ENCODE assay signal across 12 mouse cellular contexts in genomic region chr14:20113189-20113961, GRCm38 (mm10). TPM values are rescaled to one million over a fixed set of nuclear protein-coding genes. Genes with fewer than 3 reads are reported as not detected.
DNase-seq lines count a peak whose midpoint lies in the region; ATAC-seq lines count a peak whose summit lies in the region.
"Had no signal": no experiment of that assay in that cellular context is flagged by ENCODE, and none has a peak within 500 bp of the region (broad histone marks: within the 10 kb centered on the region; RNA-seq: fewer than 3 reads in every experiment).

No protein-coding gene starts in this region.

- H3K4me2 ChIP-seq in hindbrain, embryonic 16.5 days (ENCODE audit: low read length), result no peak overlapping the region
- no peak overlapping the region for H3K4me2 ChIP-seq in hindbrain, embryonic 11.5 days (replicated peaks; ENCODE audit: low read depth, low read length)
- H3K4me2 ChIP-seq in intestine, embryonic 16.5 days (ENCODE audit: low read depth, low read length), result no peak overlapping the region
- H3K4me2 ChIP-seq: embryonic facial prominence, embryonic 15.5 days; heart, embryonic 12.5 days; hindbrain, embryonic 12.5 days had no signal

- no peak overlapping the region for H3K27ac ChIP-seq in hindbrain, embryonic 16.5 days (ENCODE audit: low read depth, low read length)
- no peak overlapping the region for H3K27ac ChIP-seq in hindbrain, embryonic 11.5 days (ENCODE audit: low read depth, low read length)
- H3K27ac ChIP-seq in intestine, embryonic 16.5 days (ENCODE audit: low read length), result no peak overlapping the region
- H3K27ac ChIP-seq: embryonic facial prominence, embryonic 15.5 days; hindbrain, embryonic 12.5 days; layer of hippocampus, adult 2 months had no signal

- no peaks in the 10 kb centered on the region for H3K4me1 ChIP-seq in hindbrain, embryonic 16.5 days (ENCODE audit: control insufficient read depth, insufficient read depth, low read depth, low read length)
- no peaks in the 10 kb centered on the region for H3K4me1 ChIP-seq in hindbrain, embryonic 11.5 days (replicated peaks; ENCODE audit: control insufficient read depth, insufficient read depth, low read length)
- 0 out of 2 replicates have a peak, but pooled peaks cover 4% of the 10 kb centered on the region for H3K4me1 ChIP-seq in intestine, embryonic 16.5 days (ENCODE audit: control insufficient read depth, insufficient read depth, low read length)
- H3K4me1 ChIP-seq: hindbrain, embryonic 12.5 days had no signal

- DNase-seq in hindbrain, embryonic 11.5 days (ENCODE audit: low spot score), result no peak
- peak; percentile 35 for DNase-seq in lung, postnatal 10 days
- no peak for DNase-seq in lung, adult 18-20 months
- DNase-seq in yolk sac, embryonic 10.5 days (ENCODE audit: low spot score), result peak; percentile 75
- DNase-seq in spleen, postnatal 36 days (ENCODE audit: low spot score in 2 of 2), result no peak

- WGBS in hindbrain, embryonic 16.5 days, result 67% methylated on average over 7 of the region's 7 CpGs
- 58% methylated on average over 7 of the region's 7 CpGs for WGBS in hindbrain, embryonic 11.5 days
- 43% methylated on average over 7 of the region's 7 CpGs for WGBS in intestine, embryonic 16.5 days

- H3K36me3 ChIP-seq in hindbrain, embryonic 16.5 days (ENCODE audit: control insufficient read depth, insufficient read depth, low read length), result no peaks in the 10 kb centered on the region
- H3K36me3 ChIP-seq in hindbrain, embryonic 11.5 days (ENCODE audit: control insufficient read depth, insufficient read depth, low read length), result no peaks in the 10 kb centered on the region
- no peaks in the 10 kb centered on the region for H3K36me3 ChIP-seq in intestine, embryonic 16.5 days (ENCODE audit: control insufficient read depth, insufficient read depth, low read length)
- H3K36me3 ChIP-seq: embryonic facial prominence, embryonic 15.5 days; heart, embryonic 12.5 days; hindbrain, embryonic 12.5 days had no signal

- ATAC-seq in hindbrain, embryonic 16.5 days, result peak; percentile 2; the same call in 1 of the 2 replicates
- ATAC-seq in hindbrain, embryonic 11.5 days (ENCODE audit: low FRiP score), result no peak
- ATAC-seq in intestine, embryonic 16.5 days, result peak; percentile 6; the same call in 1 of the 2 replicates

- no peak overlapping the region for H3K9ac ChIP-seq in hindbrain, embryonic 16.5 days (ENCODE audit: low read depth, low read length)
- no peak overlapping the region for H3K9ac ChIP-seq in hindbrain, embryonic 11.5 days (ENCODE audit: low read depth, low read length)
- no peak overlapping the region for H3K9ac ChIP-seq in intestine, embryonic 16.5 days (ENCODE audit: low read depth, low read length)
- H3K9ac ChIP-seq: embryonic facial prominence, embryonic 15.5 days; heart, embryonic 12.5 days; hindbrain, embryonic 12.5 days had no signal

- no peak overlapping the region for H3K4me3 ChIP-seq in hindbrain, embryonic 16.5 days (ENCODE audit: low read length)
- no peak overlapping the region for H3K4me3 ChIP-seq in hindbrain, embryonic 11.5 days (ENCODE audit: low read depth, low read length)
- H3K4me3 ChIP-seq in intestine, embryonic 16.5 days (ENCODE audit: low read length), result no peak overlapping the region
- H3K4me3 ChIP-seq: embryonic facial prominence, embryonic 15.5 days; heart, embryonic 12.5 days; hindbrain, embryonic 12.5 days; layer of hippocampus, adult 2 months had no signal

- H3K27me3 ChIP-seq in hindbrain, embryonic 16.5 days (replicated peaks; ENCODE audit: control insufficient read depth, insufficient read depth, low read length), result no peaks in the 10 kb centered on the region
- no peaks in the 10 kb centered on the region for H3K27me3 ChIP-seq in hindbrain, embryonic 11.5 days (ENCODE audit: control insufficient read depth, insufficient read depth, low read length)
- no peaks in the 10 kb centered on the region for H3K27me3 ChIP-seq in intestine, embryonic 16.5 days (replicated peaks; ENCODE audit: control insufficient read depth, insufficient read depth, low read length)
- H3K27me3 ChIP-seq: embryonic facial prominence, embryonic 15.5 days; heart, embryonic 12.5 days; hindbrain, embryonic 12.5 days; Patski had no signal

- peaks cover 5% of the 10 kb centered on the region; the same call in 1 of the 2 replicates for H3K9me3 ChIP-seq in hindbrain, embryonic 16.5 days (ENCODE audit: control insufficient read depth, low read length)
- H3K9me3 ChIP-seq in hindbrain, embryonic 11.5 days (ENCODE audit: control insufficient read depth, low read length), result no peaks in the 10 kb centered on the region
- no peaks in the 10 kb centered on the region for H3K9me3 ChIP-seq in intestine, embryonic 16.5 days (ENCODE audit: control insufficient read depth, low read length)
- H3K9me3 ChIP-seq: embryonic facial prominence, embryonic 15.5 days; heart, embryonic 12.5 days; hindbrain, embryonic 12.5 days had no signal

RNA-seq across cellular contexts. Expression of gene Saysd1, which starts 25.0 kb away (rescaled TPM):
- polyA plus RNA-seq in hindbrain, embryonic 16.5 days (2015; fragmentation: Nextera tagmentation; extraction: Ambion mirVana), result 12.1 and 12.6 TPM in 2 replicates
- 12.9 and 14.9 TPM in 2 replicates for polyA plus RNA-seq in hindbrain, embryonic 11.5 days (2014; fragmentation: Nextera tagmentation; extraction: Ambion mirVana)
- polyA plus RNA-seq in intestine, embryonic 16.5 days (2015; fragmentation: Nextera tagmentation; extraction: Ambion mirVana), result 20.2 and 21.5 TPM in 2 replicates

Comparison
In these comparisons a context has a peak if more than half of its experiments do, and no peak if none do; other contexts are left out.
1. DNase-seq: peak in lung, postnatal 10 days (single experiment) and yolk sac, embryonic 10.5 days (single experiment); none in hindbrain, embryonic 11.5 days (single experiment), lung, adult 18-20 months (0 of 2) and spleen, postnatal 36 days (0 of 2).